Mouse (Mus musculus) heart, postnatal 0 days (tissue): ENCODE data around the gene Wdr63. TPM values are rescaled to one million over a fixed set of nuclear protein-coding genes. Genes with fewer than 3 reads are reported as not detected.

ENCODE experiments used
- ATAC-seq: fragments of 200-750 bp; cut with Nextera tagmentation; 2 replicates; pipeline ENCODE4 v1.8.0; 2017; ENCODE audit warnings: low read depth, moderate number of reproducible peaks, moderate library complexity; ENCODE audit not compliant: insufficient read depth
- DNase-seq: peaks from one replicate; pipeline ENCODE4 v3.0.0-alpha.2; 2016; ENCODE audit warnings: low spot score
- H3K27ac ChIP-seq: fragments of 300-500 bp; sonication (generic); 2 replicates; pipeline ENCODE4 v1.5.1; 2014; ENCODE audit warnings: low read depth, mild to moderate bottlenecking
- H3K27me3 ChIP-seq: fragments of 300-500 bp; sonication (generic); 2 replicates; pipeline ENCODE4 v1.6.1; 2014; ENCODE audit warnings: low read length, mixed read lengths; ENCODE audit not compliant: control insufficient read depth, insufficient read depth
- H3K36me3 ChIP-seq: fragments of 300-500 bp; sonication (generic); replicated peaks from 2 replicates; pipeline ENCODE4 v1.6.1; 2014; ENCODE audit warnings: low read length, mixed read lengths; ENCODE audit not compliant: control insufficient read depth, insufficient read depth
- H3K4me1 ChIP-seq: fragments of 300-500 bp; sonication (generic); 2 replicates; pipeline ENCODE4 v1.6.1; 2014; ENCODE audit warnings: antibody characterized with exemption; ENCODE audit not compliant: control insufficient read depth, insufficient read depth
- H3K4me2 ChIP-seq: fragments of 300-500 bp; sonication (generic); 2 replicates; pipeline ENCODE4 v1.6.1; 2014; ENCODE audit warnings: low read depth, mild to moderate bottlenecking, low read length, moderate library complexity
- H3K4me3 ChIP-seq: fragments of 300-500 bp; sonication (generic); 2 replicates; pipeline ENCODE4 v1.5.1; 2014; ENCODE audit warnings: low read depth, low read length
- H3K9ac ChIP-seq: fragments of 300-500 bp; sonication (generic); replicated peaks from 2 replicates; pipeline ENCODE4 v1.6.1; 2014; ENCODE audit warnings: low read depth, low read length, mixed read lengths
- H3K9me3 ChIP-seq: fragments of 300-500 bp; sonication (generic); replicated peaks from 2 replicates; pipeline ENCODE4 v1.6.1; 2016; ENCODE audit warnings: low read length; ENCODE audit not compliant: control insufficient read depth
- CTCF ChIP-seq: IDR thresholded peaks from 2 replicates; pipeline ENCODE4 v1.5.1; 2016; ENCODE audit warnings: antibody characterized with exemption, control low read depth, low read depth
- EP300 ChIP-seq: IDR thresholded peaks from 2 replicates; pipeline ENCODE4 v1.6.1; 2016; ENCODE audit warnings: antibody characterized with exemption, low read depth
- WGBS: fragments of 180-500 bp; shearing (Covaris S2); extraction: QIAGEN DNeasy Blood & Tissue Kit; methylation state at CpG from one replicate; pipeline ENCODE4 v1.1.7; 2014; 5-methylcytosine and 5-hydroxymethylcytosine counted together
- polyA plus RNA-seq: library from polyadenylated mRNA; unstranded; fragments of >200 nt; fragmentation: Nextera tagmentation; extraction: Ambion mirVana; gene quantifications from 2 replicates; pipeline ENCODE4 v1.2.1, GENCODE M21; 2015
- total RNA-seq: library from RNA; depleted of rRNA; stranded (reverse); fragments of >200 nt; gene quantifications from 2 replicates; pipeline ENCODE4 v1.2.3, GENCODE M21; 2014; ENCODE audit warnings: low replicate concordance

Gene Wdr63
- total and polyA plus RNA-seq, 2 experiments from 2014 or later = not detected

- Histone ChIP-seq H3K4me3 (no peak overlapping the region), H3K4me1 (peaks cover 3% of the 10 kb centered on the region; the same call in 1 of the 2 replicates), H3K36me3 (no peaks in the 10 kb centered on the region), H3K4me2 (no peak overlapping the region), H3K27me3 (peaks cover 15% of the 10 kb centered on the region; the same call in 1 of the 2 replicates), H3K9ac (no peak overlapping the region), H3K27ac (no peak overlapping the region), H3K9me3 (no peaks in the 10 kb centered on the region)
- DNase-seq (no peak), ATAC-seq (no peak)
- TF ChIP-seq EP300 (no peak), CTCF (no peak)
- 80% methylated on average over 8 of the region's 8 CpGs for WGBS
Observed at GRCm38 (mm10) chr3:146152348-146152747, 44.4 kb upstream of the Wdr63 start.

- Histone ChIP-seq H3K4me2 (no peak overlapping the region), H3K36me3 (no peaks in the 10 kb centered on the region), H3K9me3 (no peaks in the 10 kb centered on the region), H3K4me3 (no peak overlapping the region), H3K4me1 (peaks cover 3% of the 10 kb centered on the region; the same call in 1 of the 2 replicates), H3K27ac (no peak overlapping the region; the same call in 1 of the 2 replicates), H3K27me3 (peaks cover 15% of the 10 kb centered on the region; the same call in 1 of the 2 replicates), H3K9ac (no peak overlapping the region)
- DNase-seq (no peak), ATAC-seq (no peak)
- TF ChIP-seq CTCF = no peak
- 91% methylated on average over 8 of the region's 8 CpGs for WGBS
Observed at GRCm38 (mm10) chr3:146151755-146152154, 43.8 kb upstream of the Wdr63 start.

- peaks cover 3% of the 10 kb centered on the region; the same call in 1 of the 2 replicates for H3K4me1 ChIP-seq
- H3K27me3 ChIP-seq = peaks cover 15% of the 10 kb centered on the region; the same call in 1 of the 2 replicates
- no peak for DNase-seq
- no peak overlapping the region for H3K9ac ChIP-seq
- TF ChIP-seq CTCF (no peak), EP300 (no peak)
- H3K4me2 ChIP-seq = no peak overlapping the region
- H3K9me3 ChIP-seq = no peaks in the 10 kb centered on the region
- no peak overlapping the region; the same call in 1 of the 2 replicates for H3K27ac ChIP-seq
- no peak overlapping the region for H3K4me3 ChIP-seq
- WGBS = 95% methylated on average over 10 of the region's 10 CpGs
- H3K36me3 ChIP-seq = no peaks in the 10 kb centered on the region
- ATAC-seq = no peak
Observed at GRCm38 (mm10) chr3:146151328-146151727, 43.4 kb upstream of the Wdr63 start.

- Histone ChIP-seq H3K27ac (no peak overlapping the region), H3K4me2 (peak overlapping the region; percentile 71), H3K27me3 (peaks cover 15% of the 10 kb centered on the region; the same call in 1 of the 2 replicates), H3K4me1 (peaks cover 3% of the 10 kb centered on the region; the same call in 1 of the 2 replicates), H3K9ac (no peak overlapping the region), H3K4me3 (peak overlapping the region; percentile 53), H3K36me3 (no peaks in the 10 kb centered on the region), H3K9me3 (no peaks in the 10 kb centered on the region)
- TF ChIP-seq CTCF (no peak), EP300 (no peak)
- 30% methylated on average over 11 of the region's 11 CpGs for WGBS
- DNase-seq (no peak), ATAC-seq (no peak)
Observed at GRCm38 (mm10) chr3:146150560-146150959, 42.6 kb upstream of the Wdr63 start.

GRCm38 (mm10) chr3:146150058-146150400 lies 42.1 kb upstream of the Wdr63 start:
- H3K9ac ChIP-seq = 0 out of 2 replicates have a peak overlapping the region, but pooled peaks have one; percentile 18
- H3K4me2 ChIP-seq = peak overlapping the region; percentile 71
- no peaks in the 10 kb centered on the region for H3K36me3 ChIP-seq
- ATAC-seq (peak; percentile 68), DNase-seq (peak; percentile 12)
- TF ChIP-seq CTCF (no peak), EP300 (no peak)
- H3K4me1 ChIP-seq = peaks cover 3% of the 10 kb centered on the region; the same call in 1 of the 2 replicates
- H3K4me3 ChIP-seq = peak overlapping the region; percentile 53
- H3K9me3 ChIP-seq = no peaks in the 10 kb centered on the region
- peaks cover 15% of the 10 kb centered on the region; the same call in 1 of the 2 replicates for H3K27me3 ChIP-seq
- 1% methylated on average over 26 of the region's 26 CpGs for WGBS
- no peak overlapping the region for H3K27ac ChIP-seq
